Mouse (Mus musculus) forebrain, embryonic 10.5 days (tissue): ENCODE data around the gene Ankrd27. TPM values are rescaled to one million over a fixed set of nuclear protein-coding genes. Genes with fewer than 3 reads are reported as not detected.
A peak's percentile ranks its signal among the peaks of the same experiment; 100 is the strongest.

Source experiments
- DNase-seq: peaks from one replicate; pipeline ENCODE4 v3.0.0-alpha.2; 2017; ENCODE audit warnings: low spot score; ENCODE audit errors: extremely low spot score
- H3K27ac ChIP-seq: fragments of 300-500 bp; sonication (generic); 2 replicates; pipeline ENCODE4 v1.5.1; 2016; ENCODE audit warnings: mild to moderate bottlenecking
- H3K27me3 ChIP-seq: fragments of 300-500 bp; sonication (generic); 2 replicates; pipeline ENCODE4 v1.6.1; 2016; ENCODE audit warnings: mild to moderate bottlenecking; ENCODE audit not compliant: poor library complexity, severe bottlenecking
- H3K36me3 ChIP-seq: fragments of 300-500 bp; sonication (generic); replicated peaks from 2 replicates; pipeline ENCODE4 v1.6.1; 2016; ENCODE audit warnings: mild to moderate bottlenecking, moderate library complexity
- H3K4me1 ChIP-seq: fragments of 300-500 bp; sonication (generic); 2 replicates; pipeline ENCODE4 v1.6.1; 2016
- H3K4me3 ChIP-seq: fragments of 300-500 bp; sonication (generic); 2 replicates; pipeline ENCODE4 v1.5.1; 2016; ENCODE audit warnings: mild to moderate bottlenecking, moderate library complexity
- H3K9me3 ChIP-seq: fragments of 300-500 bp; sonication (generic); 2 replicates; pipeline ENCODE4 v1.6.1; 2016; ENCODE audit warnings: mild to moderate bottlenecking, moderate library complexity
- WGBS: fragments of 180-500 bp; shearing (Covaris S2); methylation state at CpG from one replicate; pipeline ENCODE4 v1.1.7; 2016; 5-methylcytosine and 5-hydroxymethylcytosine counted together
- polyA plus RNA-seq: library from polyadenylated mRNA; unstranded; fragments of >200 nt; fragmentation: Nextera tagmentation; extraction: Ambion mirVana; gene quantifications from 2 replicates; pipeline ENCODE4 v1.2.1, GENCODE M21; 2016

The Ankrd27 gene
- 40.2 and 41.1 TPM in 2 replicates for polyA plus RNA-seq

GRCm38 (mm10) chr7:35586055-35586905 lies at the start of gene Ankrd27:
Ankrd27 (plus strand) TSS chr7:35586244.
- peak; percentile 95 for DNase-seq
- Histone ChIP-seq H3K27me3 (peaks cover 33% of the 10 kb centered on the region), H3K4me3 (peak within 1 kb of the TSS; percentile 83), H3K36me3 (peaks cover under 1% of the 10 kb centered on the region; the same call in 1 of the 2 replicates), H3K4me1 (peaks cover 43% of the 10 kb centered on the region), H3K9me3 (no peaks in the 10 kb centered on the region), H3K27ac (peak within 1 kb of the TSS; percentile 85)
- under 1% methylated on average over 49 of the region's 49 CpGs for WGBS

GRCm38 (mm10) chr7:35537562-35537961 lies 48.5 kb upstream of the Ankrd27 start, which contains the start of gene Tdrd12:
Tdrd12 (minus strand) TSS chr7:35537745.
- 91% methylated on average over 17 of the region's 17 CpGs for WGBS
- no peaks in the 10 kb centered on the region for H3K36me3 ChIP-seq
- no peaks in the 10 kb centered on the region for H3K27me3 ChIP-seq
- no peak for DNase-seq
- H3K9me3 ChIP-seq, result no peaks in the 10 kb centered on the region
- H3K27ac ChIP-seq, result no peak within 1 kb of the TSS
- no peak within 1 kb of the TSS for H3K4me3 ChIP-seq
- no peaks in the 10 kb centered on the region for H3K4me1 ChIP-seq

- Histone ChIP-seq H3K27me3 (no peaks in the 10 kb centered on the region), H3K4me1 (no peaks in the 10 kb centered on the region), H3K9me3 (no peaks in the 10 kb centered on the region), H3K36me3 (peaks cover 36% of the 10 kb centered on the region), H3K27ac (no peak overlapping the region), H3K4me3 (no peak overlapping the region)
- peak; percentile 52 for DNase-seq
- WGBS, result 37% methylated on average over 4 of the region's 4 CpGs
These were observed 40.2 kb upstream of the Ankrd27 start for GRCm38 (mm10) chr7:35545881-35546280.

- DNase-seq, result no peak
- H3K36me3 ChIP-seq, result peaks cover 23% of the 10 kb centered on the region
- no peak overlapping the region for H3K27ac ChIP-seq
- no peaks in the 10 kb centered on the region for H3K27me3 ChIP-seq
- WGBS, result 65% methylated on average over 10 of the region's 10 CpGs
- H3K4me1 ChIP-seq, result peaks cover 30% of the 10 kb centered on the region
- H3K4me3 ChIP-seq, result peak overlapping the region; percentile 65
- no peaks in the 10 kb centered on the region for H3K9me3 ChIP-seq
These were observed 32.1 kb upstream of the Ankrd27 start for GRCm38 (mm10) chr7:35553751-35554604.

GRCm38 (mm10) chr7:35554605-35555175 lies 31.4 kb upstream of the Ankrd27 start:
- Histone ChIP-seq H3K27me3 (no peaks in the 10 kb centered on the region), H3K36me3 (peaks cover 16% of the 10 kb centered on the region), H3K27ac (peak overlapping the region; percentile 93), H3K9me3 (no peaks in the 10 kb centered on the region), H3K4me1 (peaks cover 30% of the 10 kb centered on the region), H3K4me3 (peak overlapping the region; percentile 65)
- WGBS, result 5% methylated on average over 28 of the region's 28 CpGs
- DNase-seq, result peak; percentile 42

GRCm38 (mm10) chr7:35555224-35556204 lies 30.5 kb upstream of the Ankrd27 start:
- Histone ChIP-seq H3K9me3 (no peaks in the 10 kb centered on the region), H3K27ac (peak overlapping the region; percentile 93), H3K36me3 (peaks cover 8% of the 10 kb centered on the region), H3K27me3 (no peaks in the 10 kb centered on the region), H3K4me1 (peaks cover 30% of the 10 kb centered on the region), H3K4me3 (peak overlapping the region; percentile 65)
- WGBS, result 1% methylated on average over 93 of the region's 93 CpGs
- DNase-seq, result peak; percentile 89

GRCm38 (mm10) chr7:35556205-35556603 lies 29.8 kb upstream of the Ankrd27 start, which contains the start of gene Nudt19:
Nudt19 (minus strand) TSS chr7:35556304.
- H3K4me3 ChIP-seq, result peak within 1 kb of the TSS; percentile 65
- DNase-seq, result no peak
- WGBS, result 78% methylated on average over 4 of the region's 4 CpGs
- no peaks in the 10 kb centered on the region for H3K27me3 ChIP-seq
- H3K9me3 ChIP-seq, result no peaks in the 10 kb centered on the region
- peaks cover 30% of the 10 kb centered on the region for H3K4me1 ChIP-seq
- H3K36me3 ChIP-seq, result peaks cover 1% of the 10 kb centered on the region
- peak within 1 kb of the TSS; percentile 93 for H3K27ac ChIP-seq

- H3K36me3 ChIP-seq, result no peaks in the 10 kb centered on the region
- no peak overlapping the region for H3K4me3 ChIP-seq
- no peaks in the 10 kb centered on the region for H3K27me3 ChIP-seq
- no peaks in the 10 kb centered on the region for H3K9me3 ChIP-seq
- H3K4me1 ChIP-seq, result peaks cover 30% of the 10 kb centered on the region
- 93% methylated on average over 5 of the region's 5 CpGs for WGBS
- no peak for DNase-seq
- no peak overlapping the region for H3K27ac ChIP-seq
These were observed 29.1 kb upstream of the Ankrd27 start for GRCm38 (mm10) chr7:35556905-35557304.

GRCm38 (mm10) chr7:35557577-35557976 lies 28.5 kb upstream of the Ankrd27 start:
- Histone ChIP-seq H3K9me3 (no peaks in the 10 kb centered on the region), H3K4me1 (peaks cover 28% of the 10 kb centered on the region), H3K27ac (no peak overlapping the region), H3K4me3 (no peak overlapping the region), H3K27me3 (no peaks in the 10 kb centered on the region), H3K36me3 (no peaks in the 10 kb centered on the region)
- 87% methylated on average over 3 of the region's 3 CpGs for WGBS
- DNase-seq, result no peak

GRCm38 (mm10) chr7:35558681-35559080 lies 27.4 kb upstream of the Ankrd27 start:
- no peaks in the 10 kb centered on the region for H3K27me3 ChIP-seq
- no peak for DNase-seq
- 79% methylated on average over 2 of the region's 2 CpGs for WGBS
- H3K27ac ChIP-seq, result no peak overlapping the region
- no peaks in the 10 kb centered on the region for H3K36me3 ChIP-seq
- H3K9me3 ChIP-seq, result no peaks in the 10 kb centered on the region
- peaks cover 20% of the 10 kb centered on the region for H3K4me1 ChIP-seq
- H3K4me3 ChIP-seq, result no peak overlapping the region

GRCm38 (mm10) chr7:35559838-35560237 lies 26.2 kb upstream of the Ankrd27 start:
- Histone ChIP-seq H3K27me3 (no peaks in the 10 kb centered on the region), H3K4me3 (no peak overlapping the region), H3K27ac (no peak overlapping the region), H3K36me3 (no peaks in the 10 kb centered on the region), H3K4me1 (peaks cover 13% of the 10 kb centered on the region), H3K9me3 (no peaks in the 10 kb centered on the region)
- no peak for DNase-seq
- 91% methylated on average over 3 of the region's 3 CpGs for WGBS
